Mouse (Mus musculus) kidney, embryonic 16.5 days (tissue): ENCODE data around the gene Ceacam16. TPM values are rescaled to one million over a fixed set of nuclear protein-coding genes. Genes with fewer than 3 reads are reported as not detected.

ENCODE experiments used
- ATAC-seq: fragments of 200-750 bp; cut with Nextera tagmentation; 2 replicates; pipeline ENCODE4 v1.8.0; 2017; ENCODE audit warnings: moderate TSS enrichment; ENCODE audit not compliant: low FRiP score, low TSS enrichment
- H3K27ac ChIP-seq: fragments of 300-500 bp; sonication (generic); 2 replicates; pipeline ENCODE4 v1.5.1; 2014; ENCODE audit warnings: low read length
- H3K27me3 ChIP-seq: fragments of 300-500 bp; sonication (generic); 2 replicates; pipeline ENCODE4 v1.6.1; 2014; ENCODE audit warnings: low read length, control low read depth, mixed read lengths; ENCODE audit not compliant: insufficient read depth
- H3K36me3 ChIP-seq: fragments of 300-500 bp; sonication (generic); 2 replicates; pipeline ENCODE4 v1.6.1; 2014; ENCODE audit warnings: low read length, control low read depth, mixed read lengths; ENCODE audit not compliant: insufficient read depth
- H3K4me1 ChIP-seq: fragments of 300-500 bp; sonication (generic); 2 replicates; pipeline ENCODE4 v1.6.1; 2014; ENCODE audit warnings: low read length, control low read depth, mixed read lengths; ENCODE audit not compliant: insufficient read depth
- H3K4me2 ChIP-seq: fragments of 300-500 bp; sonication (generic); replicated peaks from 2 replicates; pipeline ENCODE4 v1.6.1; 2014; ENCODE audit warnings: low read depth, low read length
- H3K4me3 ChIP-seq: fragments of 300-500 bp; sonication (generic); 2 replicates; pipeline ENCODE4 v1.5.1; 2014; ENCODE audit warnings: mild to moderate bottlenecking, low read length
- H3K9ac ChIP-seq: fragments of 300-500 bp; sonication (generic); replicated peaks from 2 replicates; pipeline ENCODE4 v1.6.1; 2014; ENCODE audit warnings: low read length
- H3K9me3 ChIP-seq: fragments of 300-500 bp; sonication (generic); 2 replicates; pipeline ENCODE4 v1.6.1; 2016; ENCODE audit warnings: low read length, control low read depth
- WGBS: fragments of 180-500 bp; shearing (Covaris S2); extraction: QIAGEN DNeasy Blood & Tissue Kit; methylation state at CpG from one replicate; pipeline ENCODE4 v1.1.7; 2014; 5-methylcytosine and 5-hydroxymethylcytosine counted together
- polyA plus RNA-seq: library from polyadenylated mRNA; unstranded; fragments of >200 nt; fragmentation: Nextera tagmentation; extraction: Ambion mirVana; gene quantifications from 2 replicates; pipeline ENCODE4 v1.2.1, GENCODE M21; 2015

Ceacam16 gene
- polyA plus RNA-seq, 1 experiment from 2014 or later, result 0.15 TPM

DNA sequence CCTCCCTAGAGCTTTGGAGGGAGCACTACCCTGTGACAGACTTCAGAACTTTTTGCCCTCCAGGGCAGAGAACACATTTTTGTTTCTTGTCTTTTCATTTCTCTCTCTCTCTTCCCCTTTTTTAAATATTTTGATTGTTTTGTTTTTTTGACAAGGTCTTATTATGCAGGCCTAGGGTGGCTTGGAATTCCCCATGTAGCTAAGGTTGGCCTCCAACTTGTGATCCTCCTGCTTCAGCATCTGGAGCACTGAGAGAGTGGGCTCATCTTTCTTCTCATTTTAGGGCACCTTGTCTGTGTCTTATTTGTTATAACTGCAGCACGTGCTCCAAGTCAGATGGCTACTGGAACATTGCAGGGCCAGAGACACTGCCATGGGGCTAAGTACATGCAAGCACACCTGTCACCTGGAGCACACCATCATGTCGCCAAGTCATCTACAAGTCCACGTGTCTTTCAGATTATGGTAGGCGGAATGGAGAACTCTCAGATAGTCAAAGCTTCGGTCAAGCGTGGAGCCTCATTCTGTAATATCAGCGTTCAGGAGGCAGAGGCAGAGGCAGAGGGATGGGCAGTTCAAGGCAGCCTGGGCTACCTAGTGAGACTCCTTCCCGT is 54.6 kb downstream of the Ceacam16 start:
- peaks cover 6% of the 10 kb centered on the region; the same call in 1 of the 2 replicates for H3K9me3 ChIP-seq
- H3K9ac ChIP-seq, result no peak overlapping the region
- peaks cover 11% of the 10 kb centered on the region; the same call in 1 of the 2 replicates for H3K4me1 ChIP-seq
- no peak overlapping the region for H3K4me3 ChIP-seq
- H3K36me3 ChIP-seq, result no peaks in the 10 kb centered on the region
- peaks cover 20% of the 10 kb centered on the region for H3K27me3 ChIP-seq
- H3K27ac ChIP-seq, result no peak overlapping the region
- no peak overlapping the region for H3K4me2 ChIP-seq
- no peak for ATAC-seq
- WGBS, result 82% methylated on average over 8 of the region's 8 CpGs

DNA sequence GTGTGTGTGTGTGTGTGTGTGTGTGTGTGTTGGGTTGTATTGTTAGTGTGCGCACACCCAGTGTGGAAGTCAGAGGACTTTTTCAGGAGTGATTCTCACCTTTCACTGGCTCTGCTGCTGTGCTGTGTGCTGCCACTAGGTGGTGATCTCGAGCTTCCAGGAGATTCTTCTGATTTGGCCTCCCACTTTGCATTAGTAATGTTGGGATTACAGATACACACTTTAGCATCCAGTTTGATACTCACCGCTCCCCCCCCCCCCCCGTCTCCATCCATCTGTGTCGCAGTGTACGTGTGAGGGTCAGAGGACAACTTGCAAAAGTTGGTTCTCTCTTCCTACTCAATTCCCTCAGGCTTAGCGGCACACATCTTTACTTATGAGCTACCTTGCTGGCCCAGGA is 58.1 kb downstream of the Ceacam16 start:
- Histone ChIP-seq H3K9me3 (peaks cover 6% of the 10 kb centered on the region; the same call in 1 of the 2 replicates), H3K4me1 (no peaks in the 10 kb centered on the region), H3K4me3 (no peak overlapping the region), H3K27ac (no peak overlapping the region), H3K36me3 (no peaks in the 10 kb centered on the region), H3K27me3 (no peaks in the 10 kb centered on the region), H3K9ac (no peak overlapping the region), H3K4me2 (no peak overlapping the region)
- ATAC-seq, result no peak; the same call in 1 of the 2 replicates
- 17% methylated on average over 7 of the region's 7 CpGs for WGBS

Other genes starting within 250 kb of the Ceacam16 start
- 10.6 and 10.7 TPM in 2 replicates for gene Relb, start 231.9 kb downstream of the Ceacam16 start, polyA plus RNA-seq
- gene Clptm1, start 196.3 kb downstream of the Ceacam16 start, polyA plus RNA-seq, result 90.9 and 94.6 TPM in 2 replicates
- gene Apoc2, start 183.4 kb downstream of the Ceacam16 start, polyA plus RNA-seq, result 2.8 and 4.7 TPM in 2 replicates
- 1.1 TPM in 1 of 2 replicates, not detected in the other for gene Gm44805, start 179.9 kb downstream of the Ceacam16 start, polyA plus RNA-seq
- 1.6 and 2.2 TPM in 2 replicates for gene Apoc4, start 179.8 kb downstream of the Ceacam16 start, polyA plus RNA-seq
- gene Apoc1, start 168.6 kb downstream of the Ceacam16 start, polyA plus RNA-seq, result 13.4 and 16.1 TPM in 2 replicates
- 291 and 312 TPM in 2 replicates for gene Apoe, start 162.1 kb downstream of the Ceacam16 start, polyA plus RNA-seq
- gene Tomm40, start 145.9 kb downstream of the Ceacam16 start, polyA plus RNA-seq, result 136 and 153 TPM in 2 replicates
- 150 and 157 TPM in 2 replicates for gene Nectin2, start 110.8 kb downstream of the Ceacam16 start, polyA plus RNA-seq
- 280 and 309 TPM in 2 replicates for gene Bcam, start 90.3 kb downstream of the Ceacam16 start, polyA plus RNA-seq
- gene Cblc, start 64.5 kb downstream of the Ceacam16 start, polyA plus RNA-seq, result 9.4 and 12.2 TPM in 2 replicates
- 3.3 and 3.9 TPM in 2 replicates for gene Bcl3, start 38.5 kb downstream of the Ceacam16 start, polyA plus RNA-seq
- not detected in 2 replicates for gene Gm19345, start 9.3 kb downstream of the Ceacam16 start, polyA plus RNA-seq
- 0.06 TPM in 1 of 2 replicates, not detected in the other for gene Ceacam19, start 26.7 kb upstream of the Ceacam16 start, polyA plus RNA-seq
- 11.8 and 16.0 TPM in 2 replicates for gene Pvr, start 59.9 kb upstream of the Ceacam16 start, polyA plus RNA-seq
- 0.21 TPM in 1 of 2 replicates, not detected in the other for gene Igsf23, start 89.5 kb upstream of the Ceacam16 start, polyA plus RNA-seq
- gene Ceacam20, start 104.1 kb upstream of the Ceacam16 start, polyA plus RNA-seq, result not detected in 2 replicates
- gene Nlrp9b, start 130.2 kb upstream of the Ceacam16 start, polyA plus RNA-seq, result not detected in 2 replicates
- gene Vmn1r91, start 238.4 kb upstream of the Ceacam16 start, polyA plus RNA-seq, result not detected in 2 replicates